Mouse (Mus musculus) megakaryocyte, embryonic 14.5 days (primary cell): ENCODE data around the gene Atp8b4. TPM values are rescaled to one million over a fixed set of nuclear protein-coding genes. Genes with fewer than 3 reads are reported as not detected.

Experiments
- H3K27me3 ChIP-seq: replicated peaks from 2 replicates; pipeline ENCODE3; 2012; ENCODE audit warnings: inconsistent platforms
- H3K36me3 ChIP-seq: replicated peaks from 2 replicates; pipeline ENCODE3; 2012; ENCODE audit warnings: low read length, inconsistent platforms, mixed read lengths
- H3K4me1 ChIP-seq: 2 replicates; pipeline ENCODE4 v1.6.1; 2012; ENCODE audit warnings: inconsistent platforms
- H3K4me3 ChIP-seq: replicated peaks from 2 replicates; pipeline ENCODE3; 2012; ENCODE audit warnings: moderate library complexity, mild to moderate bottlenecking, inconsistent platforms
- H3K9me3 ChIP-seq: 2 replicates; pipeline ENCODE4 v1.6.1; 2012; ENCODE audit warnings: inconsistent platforms
- FLI1 ChIP-seq: IDR thresholded peaks from 2 replicates; pipeline ENCODE4 v1.6.1; 2012; ENCODE audit warnings: low read length, inconsistent platforms, mixed read lengths
- GATA1 ChIP-seq: IDR thresholded peaks from 3 replicates; pipeline ENCODE4 v1.6.1; 2012; ENCODE audit warnings: mixed read lengths, low read length, inconsistent platforms, borderline replicate concordance
- polyA plus RNA-seq: library from polyadenylated mRNA; stranded (reverse); fragments of >175 nt; gene quantifications from 2 replicates; pipeline ENCODE4 v1.2.3, GENCODE M21; 2012; ENCODE audit warnings: low replicate concordance; ENCODE audit not compliant: insufficient read depth

The Atp8b4 gene
- polyA plus RNA-seq, 1 experiment = 0.38 TPM

GRCm38 (mm10) chr2:126355259-126355658 is 145.2 kb downstream of the Atp8b4 start:
- H3K9me3 ChIP-seq = peaks cover 6% of the 10 kb centered on the region; the same call in 1 of the 2 replicates
- peaks cover under 1% of the 10 kb centered on the region for H3K27me3 ChIP-seq
- H3K4me3 ChIP-seq = no peak overlapping the region
- no peak for TF ChIP-seq FLI1
- TF ChIP-seq GATA1 = no peak
- H3K36me3 ChIP-seq = peaks cover 5% of the 10 kb centered on the region
- H3K4me1 ChIP-seq = no peaks in the 10 kb centered on the region

GRCm38 (mm10) chr2:126351811-126352210 is 148.7 kb downstream of the Atp8b4 start:
- Histone ChIP-seq H3K4me1 (no peaks in the 10 kb centered on the region), H3K27me3 (peaks cover 4% of the 10 kb centered on the region), H3K9me3 (peaks cover 6% of the 10 kb centered on the region; the same call in 1 of the 2 replicates), H3K36me3 (peaks cover 5% of the 10 kb centered on the region), H3K4me3 (no peak overlapping the region)
- TF ChIP-seq FLI1 (no peak), GATA1 (no peak)

GRCm38 (mm10) chr2:126343026-126343593 is 157.4 kb downstream of the Atp8b4 start:
- peaks cover 3% of the 10 kb centered on the region for H3K27me3 ChIP-seq
- H3K4me1 ChIP-seq = no peaks in the 10 kb centered on the region
- no peak overlapping the region for H3K4me3 ChIP-seq
- H3K36me3 ChIP-seq = no peaks in the 10 kb centered on the region
- TF ChIP-seq GATA1 (no peak), FLI1 (no peak)
- no peaks in the 10 kb centered on the region for H3K9me3 ChIP-seq

GRCm38 (mm10) chr2:126341521-126341920 is 159.0 kb downstream of the Atp8b4 start:
- H3K9me3 ChIP-seq = no peaks in the 10 kb centered on the region
- peaks cover 6% of the 10 kb centered on the region for H3K27me3 ChIP-seq
- H3K36me3 ChIP-seq = no peaks in the 10 kb centered on the region
- H3K4me3 ChIP-seq = no peak overlapping the region
- no peak for TF ChIP-seq FLI1
- no peak for TF ChIP-seq GATA1
- no peaks in the 10 kb centered on the region for H3K4me1 ChIP-seq

GRCm38 (mm10) chr2:126340201-126340600 is 160.3 kb downstream of the Atp8b4 start:
- Histone ChIP-seq H3K9me3 (no peaks in the 10 kb centered on the region), H3K27me3 (peaks cover 6% of the 10 kb centered on the region), H3K4me3 (no peak overlapping the region), H3K4me1 (no peaks in the 10 kb centered on the region), H3K36me3 (no peaks in the 10 kb centered on the region)
- TF ChIP-seq GATA1 (no peak), FLI1 (no peak)

GRCm38 (mm10) chr2:126339516-126339915 is 161.0 kb downstream of the Atp8b4 start:
- Histone ChIP-seq H3K4me3 (no peak overlapping the region), H3K9me3 (no peaks in the 10 kb centered on the region), H3K27me3 (peaks cover 6% of the 10 kb centered on the region), H3K4me1 (peaks cover 2% of the 10 kb centered on the region; the same call in 1 of the 2 replicates), H3K36me3 (no peaks in the 10 kb centered on the region)
- TF ChIP-seq FLI1 = no peak
- TF ChIP-seq GATA1 = no peak

- no peak overlapping the region for H3K4me3 ChIP-seq
- H3K27me3 ChIP-seq = peaks cover 6% of the 10 kb centered on the region
- no peaks in the 10 kb centered on the region for H3K9me3 ChIP-seq
- TF ChIP-seq FLI1 (no peak), GATA1 (no peak)
- no peaks in the 10 kb centered on the region for H3K36me3 ChIP-seq
- H3K4me1 ChIP-seq = peaks cover 4% of the 10 kb centered on the region; the same call in 1 of the 2 replicates
Measured at GRCm38 (mm10) chr2:126337143-126337542, 163.3 kb downstream of the Atp8b4 start.

- TF ChIP-seq FLI1 (no peak), GATA1 (no peak)
- Histone ChIP-seq H3K27me3 (no peaks in the 10 kb centered on the region), H3K36me3 (no peaks in the 10 kb centered on the region), H3K9me3 (no peaks in the 10 kb centered on the region), H3K4me3 (no peak overlapping the region), H3K4me1 (peaks cover 4% of the 10 kb centered on the region; the same call in 1 of the 2 replicates)
Measured at GRCm38 (mm10) chr2:126331794-126332193, 168.7 kb downstream of the Atp8b4 start.

- Histone ChIP-seq H3K4me3 (no peak overlapping the region), H3K9me3 (no peaks in the 10 kb centered on the region; the same call in 1 of the 2 replicates), H3K4me1 (no peaks in the 10 kb centered on the region), H3K36me3 (no peaks in the 10 kb centered on the region), H3K27me3 (peaks cover 4% of the 10 kb centered on the region)
- no peak for TF ChIP-seq FLI1
- no peak for TF ChIP-seq GATA1
Measured at GRCm38 (mm10) chr2:126323206-126323605, 177.3 kb downstream of the Atp8b4 start.

- TF ChIP-seq GATA1 (no peak), FLI1 (no peak)
- Histone ChIP-seq H3K27me3 (peaks cover 4% of the 10 kb centered on the region), H3K4me1 (no peaks in the 10 kb centered on the region), H3K9me3 (no peaks in the 10 kb centered on the region; the same call in 1 of the 2 replicates), H3K36me3 (no peaks in the 10 kb centered on the region), H3K4me3 (no peak overlapping the region)
Measured at GRCm38 (mm10) chr2:126322631-126323031, 177.8 kb downstream of the Atp8b4 start.
